Mouse (Mus musculus) intestine, embryonic 14.5 days (tissue): Measurements from ENCODE around the gene Pwwp2a. TPM values are rescaled to one million over a fixed set of nuclear protein-coding genes. Genes with fewer than 3 reads are reported as not detected.

Experiments
- ATAC-seq: fragments of 200-750 bp; cut with Nextera tagmentation; replicated peaks from 2 replicates; pipeline ENCODE4 v1.8.0; 2017; ENCODE audit warnings: low read depth, moderate number of reproducible peaks, moderate TSS enrichment, moderate library complexity; ENCODE audit not compliant: low FRiP score, low TSS enrichment
- DNase-seq: peaks from one replicate; pipeline ENCODE4 v3.0.0-alpha.2; 2018; ENCODE audit warnings: low spot score
- H3K27ac ChIP-seq: fragments of 300-500 bp; sonication (generic); 2 replicates; pipeline ENCODE4 v1.5.1; 2014; ENCODE audit warnings: low read depth, mild to moderate bottlenecking, control low read depth
- H3K27me3 ChIP-seq: fragments of 300-500 bp; sonication (generic); replicated peaks from 2 replicates; pipeline ENCODE4 v1.6.1; 2014; ENCODE audit warnings: low read length, control low read depth; ENCODE audit not compliant: control insufficient read depth, insufficient read depth
- H3K36me3 ChIP-seq: fragments of 300-500 bp; sonication (generic); 2 replicates; pipeline ENCODE4 v1.6.1; 2014; ENCODE audit warnings: low read length, control low read depth; ENCODE audit not compliant: control insufficient read depth, insufficient read depth
- H3K4me1 ChIP-seq: fragments of 300-500 bp; sonication (generic); replicated peaks from 2 replicates; pipeline ENCODE4 v1.6.1; 2014; ENCODE audit warnings: low read length, control low read depth, mixed read lengths; ENCODE audit not compliant: control insufficient read depth, insufficient read depth
- H3K4me2 ChIP-seq: fragments of 300-500 bp; sonication (generic); 2 replicates; pipeline ENCODE4 v1.6.1; 2014; ENCODE audit warnings: low read length
- H3K4me3 ChIP-seq: fragments of 300-500 bp; sonication (generic); 2 replicates; pipeline ENCODE4 v1.5.1; 2014; ENCODE audit warnings: low read depth, low read length, control low read depth, mixed read lengths
- H3K9ac ChIP-seq: fragments of 300-500 bp; sonication (generic); 2 replicates; pipeline ENCODE4 v1.6.1; 2014; ENCODE audit warnings: mild to moderate bottlenecking, low read length
- H3K9me3 ChIP-seq: fragments of 300-500 bp; sonication (generic); 2 replicates; pipeline ENCODE4 v1.6.1; 2016; ENCODE audit warnings: low read length, control low read depth; ENCODE audit not compliant: control insufficient read depth
- WGBS: fragments of 180-500 bp; shearing (Covaris S2); extraction: QIAGEN DNeasy Blood & Tissue Kit; methylation state at CpG from one replicate; pipeline ENCODE4 v1.1.7; 2014; 5-methylcytosine and 5-hydroxymethylcytosine counted together
- polyA plus RNA-seq: library from polyadenylated mRNA; unstranded; fragments of >200 nt; fragmentation: Nextera tagmentation; extraction: Ambion mirVana; gene quantifications from 2 replicates; pipeline ENCODE4 v1.2.1, GENCODE M21; 2014

Pwwp2a gene
- polyA plus RNA-seq, 1 experiment from 2014 or later, result 39.1 TPM

DNA sequence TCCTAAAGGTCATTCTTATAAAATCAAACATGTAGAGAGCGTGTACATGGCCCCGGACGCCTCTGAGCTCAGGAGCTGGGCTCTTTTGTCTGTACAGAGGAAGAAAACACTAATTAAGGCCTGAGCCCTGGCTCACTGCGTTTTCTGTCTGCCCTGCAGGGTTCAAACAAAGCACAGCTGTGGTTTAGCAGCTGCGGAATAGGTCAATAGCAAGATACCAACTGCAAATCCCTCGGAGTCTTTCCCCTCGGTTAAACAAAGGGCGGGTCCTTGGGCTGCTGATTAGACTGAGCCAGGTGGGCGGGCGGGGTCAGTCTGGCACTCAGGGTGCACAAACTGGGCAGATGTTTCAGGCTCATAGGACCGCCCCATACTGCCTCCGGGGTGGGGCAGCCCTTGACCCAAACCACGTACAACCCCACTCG is 28.7 kb upstream of the Pwwp2a start:
- Histone ChIP-seq H3K27ac (peak overlapping the region; percentile 34; the same call in 1 of the 2 replicates), H3K9me3 (no peaks in the 10 kb centered on the region), H3K4me1 (no peaks in the 10 kb centered on the region; the same call in 1 of the 2 replicates), H3K4me3 (no peak overlapping the region), H3K9ac (no peak overlapping the region), H3K4me2 (no peak overlapping the region), H3K36me3 (no peaks in the 10 kb centered on the region), H3K27me3 (no peaks in the 10 kb centered on the region)
- ATAC-seq (peak; percentile 75), DNase-seq (no peak)
- WGBS, result 47% methylated on average over 14 of the region's 14 CpGs

DNA sequence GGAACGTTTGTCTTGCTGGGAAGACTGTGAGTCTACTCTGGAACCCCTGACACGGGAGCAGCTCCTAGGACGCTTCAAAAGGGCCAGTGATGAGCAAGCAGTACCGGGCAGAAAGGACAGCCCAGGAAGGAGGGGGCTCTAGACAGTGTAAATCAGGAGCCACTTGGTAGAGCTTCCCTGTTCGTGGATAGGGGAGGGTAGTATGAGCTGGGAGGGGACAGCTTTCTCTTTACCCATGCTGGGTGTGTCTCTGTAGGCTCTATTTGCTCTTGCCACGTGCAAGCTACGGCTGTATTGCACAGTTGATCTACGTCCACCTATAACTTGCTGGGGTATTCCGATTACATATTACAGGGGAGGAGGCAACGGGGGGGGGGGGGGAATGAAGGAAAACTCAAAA is 25.3 kb upstream of the Pwwp2a start:
- no peak overlapping the region for H3K4me2 ChIP-seq
- no peaks in the 10 kb centered on the region for H3K27me3 ChIP-seq
- ATAC-seq (peak; percentile 74), DNase-seq (no peak)
- no peaks in the 10 kb centered on the region for H3K36me3 ChIP-seq
- H3K27ac ChIP-seq, result no peak overlapping the region
- no peak overlapping the region for H3K4me3 ChIP-seq
- 38% methylated on average over 10 of the region's 10 CpGs for WGBS
- no peak overlapping the region for H3K9ac ChIP-seq
- H3K4me1 ChIP-seq, result no peaks in the 10 kb centered on the region; the same call in 1 of the 2 replicates
- H3K9me3 ChIP-seq, result no peaks in the 10 kb centered on the region

GRCm38 (mm10) chr11:43658010-43658409 is 23.8 kb upstream of the Pwwp2a start:
- H3K36me3 ChIP-seq, result no peaks in the 10 kb centered on the region
- no peak overlapping the region for H3K4me3 ChIP-seq
- H3K9ac ChIP-seq, result no peak overlapping the region
- no peaks in the 10 kb centered on the region; the same call in 1 of the 2 replicates for H3K4me1 ChIP-seq
- H3K27ac ChIP-seq, result no peak overlapping the region
- 72% methylated on average over 1 of the region's 1 CpGs for WGBS
- H3K4me2 ChIP-seq, result no peak overlapping the region
- DNase-seq, result no peak
- H3K27me3 ChIP-seq, result no peaks in the 10 kb centered on the region
- no peak; the same call in 1 of the 2 replicates for ATAC-seq
- H3K9me3 ChIP-seq, result no peaks in the 10 kb centered on the region

GRCm38 (mm10) chr11:43667038-43667745 is 14.6 kb upstream of the Pwwp2a start:
- H3K4me2 ChIP-seq, result no peak overlapping the region
- no peaks in the 10 kb centered on the region for H3K36me3 ChIP-seq
- H3K9me3 ChIP-seq, result no peaks in the 10 kb centered on the region
- H3K4me3 ChIP-seq, result no peak overlapping the region
- H3K4me1 ChIP-seq, result no peaks in the 10 kb centered on the region
- WGBS, result 64% methylated on average over 19 of the region's 19 CpGs
- H3K27ac ChIP-seq, result no peak overlapping the region
- ATAC-seq (no peak), DNase-seq (no peak)
- no peaks in the 10 kb centered on the region for H3K27me3 ChIP-seq
- H3K9ac ChIP-seq, result no peak overlapping the region

- no peaks in the 10 kb centered on the region for H3K9me3 ChIP-seq
- H3K36me3 ChIP-seq, result peaks cover 30% of the 10 kb centered on the region
- H3K4me2 ChIP-seq, result peak overlapping the region; percentile 71
- H3K27me3 ChIP-seq, result no peaks in the 10 kb centered on the region
- H3K4me1 ChIP-seq, result peaks cover 7% of the 10 kb centered on the region
- peak overlapping the region; percentile 89 for H3K27ac ChIP-seq
- DNase-seq (peak; percentile 77), ATAC-seq (peak; percentile 45)
- H3K9ac ChIP-seq, result peak overlapping the region; percentile 91
- WGBS, result 1% methylated on average over 55 of the region's 72 CpGs
- H3K4me3 ChIP-seq, result peak overlapping the region; percentile 76
Measured at GRCm38 (mm10) chr11:43682415-43683217, 818 bp downstream of the Pwwp2a start.

DNA sequence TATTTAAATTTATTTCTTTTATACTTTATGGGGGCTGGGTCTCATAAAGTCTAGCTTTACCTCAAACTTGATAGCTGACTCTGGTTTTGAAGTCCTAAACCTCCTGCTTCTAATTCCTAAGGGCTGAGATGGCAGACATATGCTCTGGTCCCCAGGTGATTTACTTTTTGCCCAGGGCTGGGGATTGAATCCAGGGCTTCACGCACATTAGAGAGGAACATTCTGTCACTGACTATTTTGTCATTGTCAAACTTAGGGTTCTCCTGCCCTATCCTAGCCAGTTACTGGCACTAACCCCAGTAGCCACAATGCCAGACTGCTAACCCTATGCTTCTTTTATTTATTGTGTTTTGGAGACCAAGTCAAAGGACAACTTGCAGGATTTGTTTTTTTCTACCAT is 7.1 kb downstream of the Pwwp2a start:
- Histone ChIP-seq H3K27ac (no peak overlapping the region), H3K4me3 (no peak overlapping the region), H3K36me3 (peaks cover 74% of the 10 kb centered on the region), H3K27me3 (no peaks in the 10 kb centered on the region), H3K4me1 (peaks cover under 1% of the 10 kb centered on the region; the same call in 1 of the 2 replicates), H3K4me2 (no peak overlapping the region), H3K9me3 (no peaks in the 10 kb centered on the region), H3K9ac (no peak overlapping the region)
- 81% methylated on average over 1 of the region's 1 CpGs for WGBS
- DNase-seq (peak; percentile 38), ATAC-seq (no peak)

DNA sequence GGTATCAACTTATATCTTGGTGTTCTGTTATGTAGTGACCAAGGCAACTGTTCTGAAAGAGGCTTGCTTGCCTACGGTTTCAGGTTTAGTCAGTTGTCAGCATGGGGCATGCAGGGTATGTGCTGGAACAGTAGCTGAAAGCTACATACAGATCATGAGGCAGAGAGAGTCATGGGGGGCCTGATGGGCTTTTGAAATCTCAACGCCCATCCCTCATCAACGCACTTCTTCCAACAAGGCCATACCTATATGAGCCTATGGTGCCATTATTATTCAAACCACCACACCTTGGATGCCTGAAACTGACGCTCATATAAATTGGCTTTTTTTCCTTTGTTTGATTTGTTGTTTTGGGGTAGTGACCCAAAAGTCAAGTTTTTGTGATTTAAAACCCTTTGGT is 14.8 kb downstream of the Pwwp2a start:
- 90% methylated on average over 4 of the region's 4 CpGs for WGBS
- H3K36me3 ChIP-seq, result peaks cover 61% of the 10 kb centered on the region

GRCm38 (mm10) chr11:43698621-43699020 is 16.8 kb downstream of the Pwwp2a start:
- DNase-seq (peak; percentile 12), ATAC-seq (no peak)
- no peaks in the 10 kb centered on the region for H3K27me3 ChIP-seq
- 69% methylated on average over 5 of the region's 5 CpGs for WGBS
- peaks cover 42% of the 10 kb centered on the region for H3K36me3 ChIP-seq
- no peak overlapping the region for H3K4me2 ChIP-seq
- H3K9ac ChIP-seq, result no peak overlapping the region
- H3K4me1 ChIP-seq, result no peaks in the 10 kb centered on the region
- H3K27ac ChIP-seq, result no peak overlapping the region
- H3K9me3 ChIP-seq, result no peaks in the 10 kb centered on the region
- no peak overlapping the region for H3K4me3 ChIP-seq

More for the DNA sequence above, 14.8 kb downstream of the Pwwp2a start:
- Histone ChIP-seq H3K9me3 (no peaks in the 10 kb centered on the region), H3K4me2 (no peak overlapping the region), H3K4me1 (no peaks in the 10 kb centered on the region), H3K27me3 (no peaks in the 10 kb centered on the region), H3K4me3 (no peak overlapping the region), H3K9ac (no peak overlapping the region), H3K27ac (no peak overlapping the region)
- peak; percentile 20 for DNase-seq
- no peak for ATAC-seq
